Mouse (Mus musculus) liver, adult 2 months (tissue): ENCODE results near the gene Ofd1.

Source experiments
- CTCF ChIP-seq: fragments of 200-500 bp; IDR thresholded peaks from 2 replicates; pipeline ENCODE4 v1.5.1; 2011; ENCODE audit warnings: low read depth, low read length, control low read depth
- POLR2A ChIP-seq: fragments of 200-500 bp; IDR thresholded peaks from 2 replicates; pipeline ENCODE4 v1.6.1; 2011; ENCODE audit warnings: low read length, control low read depth; ENCODE audit not compliant: insufficient read depth; ENCODE audit errors: extremely low read depth

- TF ChIP-seq POLR2A = no peak
- no peak for TF ChIP-seq CTCF
These were observed 36.9 kb upstream of the Ofd1 start for GRCm38 (mm10) chrX:166477393-166477792.
